Mouse (Mus musculus) heart, adult 2 months (tissue): ENCODE measurements around the gene Grcc10.

ENCODE experiments used
- EP300 ChIP-seq: fragments of 200-500 bp; IDR thresholded peaks from 2 replicates; pipeline ENCODE4 v1.6.1; 2011; ENCODE audit warnings: low read depth, low read length, control low read depth; ENCODE audit not compliant: insufficient read depth
- POLR2A ChIP-seq: fragments of 200-500 bp; IDR thresholded peaks from 2 replicates; pipeline ENCODE4 v1.6.1; 2011; ENCODE audit warnings: mild to moderate bottlenecking, low read depth, low read length, control low read depth; ENCODE audit not compliant: insufficient read depth

- TF ChIP-seq EP300: no peak
- TF ChIP-seq POLR2A: no peak
Observed at GRCm38 (mm10) chr6:124712918-124713317, 28.3 kb downstream of the Grcc10 start.
